Mouse (Mus musculus) myocyte (in vitro differentiated cells): ENCODE data around the gene Plekhh2. TPM values are rescaled to one million over a fixed set of nuclear protein-coding genes. Genes with fewer than 3 reads are reported as not detected.
A peak's percentile ranks its signal among the peaks of the same experiment; 100 is the strongest.

Experiments used
- H3K27me3 ChIP-seq: one replicate; pipeline ENCODE4 v1.6.1; 2011; ENCODE audit not compliant: control insufficient read depth, insufficient read depth, insufficient read length
- H3K36me3 ChIP-seq: one replicate; pipeline ENCODE4 v1.6.1; 2011; ENCODE audit not compliant: control insufficient read depth, insufficient read depth
- H3K4me2 ChIP-seq: one replicate; pipeline ENCODE4 v1.6.1; 2011; ENCODE audit warnings: low read depth, control low read depth
- H3K4me3 ChIP-seq: one replicate; pipeline ENCODE4 v1.5.1; 2011; ENCODE audit warnings: mild to moderate bottlenecking, control low read depth, moderate library complexity
- H3K79me2 ChIP-seq: one replicate; pipeline ENCODE4 v1.6.1; 2011; ENCODE audit not compliant: control insufficient read depth, insufficient read depth
- H3ac ChIP-seq: one replicate; pipeline ENCODE4 v1.6.1; 2011; ENCODE audit not compliant: control insufficient read depth, insufficient read length
- CEBPB ChIP-seq: IDR thresholded peaks from 2 replicates; pipeline ENCODE4 v1.6.1; 2011; ENCODE audit warnings: mild to moderate bottlenecking, moderate library complexity; ENCODE audit not compliant: poor library complexity, insufficient read depth, severe bottlenecking
- E2F4 ChIP-seq: IDR thresholded peaks from one replicate; pipeline ENCODE4 v1.6.1; 2011; ENCODE audit warnings: mild to moderate bottlenecking, control low read depth, moderate library complexity; ENCODE audit not compliant: insufficient read depth
- MAX ChIP-seq: IDR thresholded peaks from one replicate; pipeline ENCODE4 v1.6.1; 2011; ENCODE audit warnings: low read depth, mild to moderate bottlenecking, control low read depth
- MYOD1 ChIP-seq, 3 experiments: IDR thresholded peaks; one replicate each; pipeline ENCODE4 v1.6.1; 2011; ENCODE audit warnings: control low read depth in 2 of 3, low read depth in 2 of 3, mild to moderate bottlenecking in 2 of 3, moderate library complexity in 1 of 3; ENCODE audit not compliant: insufficient read length in 2 of 3, control insufficient read depth in 1 of 3
- MYOG ChIP-seq, 3 experiments: IDR thresholded peaks; one replicate each; pipeline ENCODE4 v1.6.1; 2011; ENCODE audit warnings: control low read depth in 2 of 3, low read depth in 2 of 3, mild to moderate bottlenecking in 2 of 3; ENCODE audit not compliant: insufficient read length in 2 of 3, control insufficient read depth in 1 of 3, insufficient read depth in 1 of 3
- POLR2A ChIP-seq: IDR thresholded peaks from one replicate; pipeline ENCODE4 v1.6.1; 2011; ENCODE audit warnings: low read depth, mild to moderate bottlenecking, control low read depth, moderate library complexity; ENCODE audit not compliant: insufficient read length
- POLR2AphosphoS2 ChIP-seq: IDR thresholded peaks from one replicate; pipeline ENCODE4 v1.6.1; 2011; ENCODE audit warnings: low read depth, control low read depth; ENCODE audit not compliant: insufficient read length
- REST ChIP-seq: IDR thresholded peaks from one replicate; pipeline ENCODE4 v1.6.1; 2011; ENCODE audit warnings: mild to moderate bottlenecking, control low read depth, moderate library complexity; ENCODE audit not compliant: insufficient read depth, insufficient read length
- SRF ChIP-seq: IDR thresholded peaks from one replicate; pipeline ENCODE4 v1.6.1; 2011; ENCODE audit warnings: low read depth; ENCODE audit not compliant: control insufficient read depth, insufficient read length
- TCF12 ChIP-seq: IDR thresholded peaks from one replicate; pipeline ENCODE4 v1.6.1; 2011; ENCODE audit warnings: mild to moderate bottlenecking, control low read depth; ENCODE audit not compliant: poor library complexity, insufficient read depth, severe bottlenecking
- TCF3 ChIP-seq: IDR thresholded peaks from one replicate; pipeline ENCODE4 v1.6.1; 2011; ENCODE audit warnings: low read depth, control low read depth; ENCODE audit not compliant: insufficient read length
- USF1 ChIP-seq: IDR thresholded peaks from one replicate; pipeline ENCODE4 v1.6.1; 2011; ENCODE audit warnings: low read depth, mild to moderate bottlenecking, control low read depth, moderate library complexity
- polyA plus RNA-seq: library from polyadenylated mRNA; unstranded; fragments of >200 nt; fragmentation: generic; extraction: Trizol; gene quantifications from one replicate; pipeline ENCODE4 v1.2.1, GENCODE M21; 2012; ENCODE audit warnings: missing spikeins

The Plekhh2 gene
- 6.4 TPM for polyA plus RNA-seq

- Histone ChIP-seq H3K4me2 (peak within 1 kb of the TSS; percentile 100), H3K79me2 (peaks cover 23% of the 10 kb centered on the region), H3K4me3 (peak within 1 kb of the TSS; percentile 70), H3K27me3 (no peaks in the 10 kb centered on the region), H3K36me3 (no peaks in the 10 kb centered on the region), H3ac (peak within 1 kb of the TSS; percentile 42)
- TF ChIP-seq MYOG (IDR thresholded peaks at IDR 0.05; ENCODE audit: control insufficient read depth in 1 of 3, insufficient read depth in 1 of 3, insufficient read length in 2 of 3, low read depth in 2 of 3): peak in 1 of 3 experiments; percentile 30
- peak; percentile 66 for TF ChIP-seq POLR2AphosphoS2
- no peak for TF ChIP-seq REST
- peak in 1 of 3 experiments; percentile 18 for TF ChIP-seq MYOD1 (IDR thresholded peaks at IDR 0.05; ENCODE audit: control insufficient read depth in 1 of 3, insufficient read length in 2 of 3, low read depth in 2 of 3)
- peak; percentile 78 for TF ChIP-seq POLR2A
Observed at GRCm38 (mm10) chr17:84511682-84512515, at the start of gene Plekhh2. Plekhh2 (plus strand) TSS chr17:84511895.

DNA sequence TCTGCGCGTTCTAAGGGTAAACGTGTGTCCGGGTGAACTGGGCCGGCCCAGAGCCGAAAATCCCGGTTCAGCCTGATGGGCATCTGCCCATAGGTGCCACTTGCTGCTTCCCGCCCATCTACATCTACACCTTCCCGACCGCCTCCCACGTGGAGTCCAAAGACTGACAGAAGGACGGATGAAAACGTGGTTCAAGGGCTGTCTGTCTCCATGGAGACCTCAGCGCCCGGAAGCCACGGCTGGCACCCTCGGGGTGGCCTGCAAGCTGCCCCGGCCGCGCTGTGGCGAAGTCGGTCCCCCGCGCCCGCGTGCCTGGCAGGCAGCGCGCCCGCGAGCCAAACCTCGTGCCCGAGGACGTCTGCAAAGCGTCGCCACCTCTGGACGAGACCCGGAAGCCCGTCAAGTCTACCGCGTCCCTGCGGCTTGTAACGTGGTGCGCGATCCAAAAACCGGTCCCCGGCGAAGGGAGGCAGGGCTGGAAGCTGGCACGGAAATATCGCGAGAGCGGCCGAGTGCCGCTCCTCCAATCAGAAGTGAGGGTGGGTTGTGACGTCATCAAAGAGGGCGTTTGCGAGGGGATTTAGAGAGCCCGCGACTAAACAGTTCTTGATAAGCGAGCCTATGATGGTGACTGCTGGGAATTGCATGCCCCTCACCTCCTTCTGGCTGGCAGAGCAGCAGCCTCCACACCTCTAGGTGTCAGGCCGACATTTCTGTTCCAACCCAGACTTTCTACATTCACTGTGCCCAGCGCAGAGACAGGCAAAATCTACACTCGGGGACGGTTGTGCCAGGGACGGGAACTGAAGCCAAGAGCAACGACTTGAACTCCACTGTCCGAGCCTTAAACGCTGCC, 45.7 kb upstream of the Plekhh2 start, which contains the start of gene Thada:
Thada (minus strand) TSS at position 453 of the 856 bp plus-strand sequence.
- H3K36me3 ChIP-seq: no peaks in the 10 kb centered on the region
- H3K4me2 ChIP-seq: peak within 1 kb of the TSS; percentile 97
- peak within 1 kb of the TSS; percentile 47 for H3ac ChIP-seq
- TF ChIP-seq MYOG (IDR thresholded peaks at IDR 0.05; ENCODE audit: control insufficient read depth in 1 of 3, insufficient read depth in 1 of 3, insufficient read length in 2 of 3, low read depth in 2 of 3) (peak in 1 of 3 experiments; percentile 26), TCF3 (no peak), TCF12 (no peak), POLR2A (peak; percentile 84), MYOD1 (IDR thresholded peaks at IDR 0.05; ENCODE audit: control insufficient read depth in 1 of 3, insufficient read length in 2 of 3, low read depth in 2 of 3) (no peak), REST (no peak), POLR2AphosphoS2 (peak; percentile 75), E2F4 (peak; percentile 66), CEBPB (no peak), USF1 (no peak), MAX (no peak), SRF (no peak)
- peaks cover 9% of the 10 kb centered on the region for H3K79me2 ChIP-seq
- no peaks in the 10 kb centered on the region for H3K27me3 ChIP-seq
- peak within 1 kb of the TSS; percentile 60 for H3K4me3 ChIP-seq

- Histone ChIP-seq H3K4me3 (no peak overlapping the region), H3K4me2 (no peak overlapping the region), H3K36me3 (no peaks in the 10 kb centered on the region), H3ac (no peak overlapping the region), H3K79me2 (no peaks in the 10 kb centered on the region), H3K27me3 (no peaks in the 10 kb centered on the region)
- TF ChIP-seq MYOG (IDR thresholded peaks at IDR 0.05; ENCODE audit: control insufficient read depth in 1 of 3, insufficient read depth in 1 of 3, insufficient read length in 2 of 3, low read depth in 2 of 3) (no peak), E2F4 (no peak), TCF3 (no peak), USF1 (no peak), REST (no peak), MYOD1 (IDR thresholded peaks at IDR 0.05; ENCODE audit: control insufficient read depth in 1 of 3, insufficient read length in 2 of 3, low read depth in 2 of 3) (no peak), MAX (no peak), CEBPB (no peak), TCF12 (no peak), SRF (no peak), POLR2AphosphoS2 (no peak), POLR2A (no peak)
Observed at GRCm38 (mm10) chr17:84474312-84474711, 37.4 kb upstream of the Plekhh2 start.

DNA sequence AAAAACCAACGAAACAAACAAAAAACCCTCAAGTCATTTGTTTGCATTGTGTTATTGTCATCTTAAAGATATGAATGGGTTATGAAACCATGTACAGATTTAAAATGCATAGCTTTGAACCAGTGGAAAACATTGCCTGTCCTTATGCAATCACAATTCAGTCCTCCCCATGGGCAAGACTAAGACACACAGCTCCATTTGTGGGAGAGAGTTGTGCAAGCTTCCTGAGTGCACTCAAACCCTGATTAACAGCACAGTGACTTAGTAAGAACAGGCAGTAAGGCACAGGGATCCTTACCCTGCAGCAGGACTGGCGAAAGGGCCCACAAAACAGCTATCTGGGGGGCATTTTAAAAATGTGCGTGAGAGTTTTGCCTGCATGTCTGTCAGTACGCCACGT, 34.5 kb upstream of the Plekhh2 start:
- Histone ChIP-seq H3K27me3 (no peaks in the 10 kb centered on the region), H3ac (no peak overlapping the region), H3K4me2 (no peak overlapping the region), H3K36me3 (no peaks in the 10 kb centered on the region), H3K4me3 (no peak overlapping the region), H3K79me2 (no peaks in the 10 kb centered on the region)
- no peak for TF ChIP-seq USF1
- no peak for TF ChIP-seq MAX
- TF ChIP-seq TCF12: no peak
- TF ChIP-seq MYOD1 (IDR thresholded peaks at IDR 0.05; ENCODE audit: control insufficient read depth in 1 of 3, insufficient read length in 2 of 3, low read depth in 2 of 3): no peak
- TF ChIP-seq TCF3: no peak
- no peak for TF ChIP-seq REST
- no peak for TF ChIP-seq E2F4
- no peak for TF ChIP-seq POLR2AphosphoS2
- TF ChIP-seq POLR2A: no peak
- no peak for TF ChIP-seq SRF
- TF ChIP-seq CEBPB: no peak
- no peak for TF ChIP-seq MYOG (IDR thresholded peaks at IDR 0.05; ENCODE audit: control insufficient read depth in 1 of 3, insufficient read depth in 1 of 3, insufficient read length in 2 of 3, low read depth in 2 of 3)
